Mouse (Mus musculus) liver, embryonic 16.5 days (tissue): ENCODE measurements around the gene 9130023H24Rik. TPM values are rescaled to one million over a fixed set of nuclear protein-coding genes. Genes with fewer than 3 reads are reported as not detected.

Source experiments
- ATAC-seq: fragments of 200-750 bp; cut with Nextera tagmentation; 2 replicates; pipeline ENCODE4 v1.8.0; 2017; ENCODE audit warnings: low read depth, mild to moderate bottlenecking, moderate number of reproducible peaks, moderate library complexity
- H3K27ac ChIP-seq: fragments of 300-500 bp; sonication (generic); 2 replicates; pipeline ENCODE4 v1.5.1; 2014; ENCODE audit warnings: mild to moderate bottlenecking, low read length
- H3K27me3 ChIP-seq: fragments of 300-500 bp; sonication (generic); 2 replicates; pipeline ENCODE4 v1.6.1; 2014; ENCODE audit warnings: low read depth, low read length, mixed read lengths; ENCODE audit not compliant: control insufficient read depth, insufficient read depth
- H3K36me3 ChIP-seq: fragments of 300-500 bp; sonication (generic); 2 replicates; pipeline ENCODE4 v1.6.1; 2014; ENCODE audit warnings: mild to moderate bottlenecking; ENCODE audit not compliant: control insufficient read depth, insufficient read depth
- H3K4me1 ChIP-seq: fragments of 300-500 bp; sonication (generic); 2 replicates; pipeline ENCODE4 v1.6.1; 2014; ENCODE audit warnings: low read depth, low read length, mixed read lengths; ENCODE audit not compliant: control insufficient read depth
- H3K4me2 ChIP-seq: fragments of 300-500 bp; sonication (generic); 2 replicates; pipeline ENCODE4 v1.6.1; 2014; ENCODE audit warnings: low read depth, low read length, mixed read lengths
- H3K4me3 ChIP-seq: fragments of 300-500 bp; sonication (generic); 2 replicates; pipeline ENCODE4 v1.5.1; 2014; ENCODE audit warnings: low read depth, mild to moderate bottlenecking, low read length
- H3K9ac ChIP-seq: fragments of 300-500 bp; sonication (generic); 2 replicates; pipeline ENCODE4 v1.6.1; 2014; ENCODE audit warnings: low read depth, low read length
- H3K9me3 ChIP-seq: fragments of 300-500 bp; sonication (generic); replicated peaks from 2 replicates; pipeline ENCODE4 v1.6.1; 2016; ENCODE audit warnings: low read length; ENCODE audit not compliant: control insufficient read depth
- WGBS: fragments of 180-500 bp; shearing (Covaris S2); extraction: QIAGEN DNeasy Blood & Tissue Kit; methylation state at CpG from one replicate; pipeline ENCODE4 v1.1.7; 2014; ENCODE audit not compliant: insufficient replicate concordance; 5-methylcytosine and 5-hydroxymethylcytosine counted together
- polyA plus RNA-seq: library from polyadenylated mRNA; unstranded; fragments of >200 nt; fragmentation: Nextera tagmentation; extraction: Ambion mirVana; gene quantifications from 2 replicates; pipeline ENCODE4 v1.2.1, GENCODE M21; 2015

9130023H24Rik gene
- polyA plus RNA-seq, 1 experiment from 2014 or later = 2.6 TPM

- no peak overlapping the region for H3K4me2 ChIP-seq
- H3K4me1 ChIP-seq = peaks cover 14% of the 10 kb centered on the region
- ATAC-seq = no peak
- WGBS = 50% methylated on average over 12 of the region's 12 CpGs
- peaks cover 21% of the 10 kb centered on the region for H3K27me3 ChIP-seq
- H3K36me3 ChIP-seq = no peaks in the 10 kb centered on the region
- H3K27ac ChIP-seq = no peak overlapping the region
- no peak overlapping the region for H3K4me3 ChIP-seq
- H3K9me3 ChIP-seq = no peaks in the 10 kb centered on the region
- no peak overlapping the region for H3K9ac ChIP-seq
Observed at GRCm38 (mm10) chr7:128251946-128252345, 14.1 kb upstream of the 9130023H24Rik start.

- no peak for ATAC-seq
- H3K4me2 ChIP-seq = no peak overlapping the region
- no peak overlapping the region for H3K9ac ChIP-seq
- WGBS = 65% methylated on average over 5 of the region's 5 CpGs
- no peak overlapping the region for H3K4me3 ChIP-seq
- H3K4me1 ChIP-seq = peaks cover 21% of the 10 kb centered on the region
- H3K27ac ChIP-seq = no peak overlapping the region
- H3K27me3 ChIP-seq = peaks cover 21% of the 10 kb centered on the region
- H3K36me3 ChIP-seq = no peaks in the 10 kb centered on the region
- H3K9me3 ChIP-seq = no peaks in the 10 kb centered on the region
Observed at GRCm38 (mm10) chr7:128249998-128250397, 12.2 kb upstream of the 9130023H24Rik start.

- H3K4me3 ChIP-seq = no peak overlapping the region
- WGBS = 76% methylated on average over 10 of the region's 10 CpGs
- H3K9ac ChIP-seq = no peak overlapping the region; the same call in 1 of the 2 replicates
Observed at GRCm38 (mm10) chr7:128248081-128249042, 10.5 kb upstream of the 9130023H24Rik start.

DNA sequence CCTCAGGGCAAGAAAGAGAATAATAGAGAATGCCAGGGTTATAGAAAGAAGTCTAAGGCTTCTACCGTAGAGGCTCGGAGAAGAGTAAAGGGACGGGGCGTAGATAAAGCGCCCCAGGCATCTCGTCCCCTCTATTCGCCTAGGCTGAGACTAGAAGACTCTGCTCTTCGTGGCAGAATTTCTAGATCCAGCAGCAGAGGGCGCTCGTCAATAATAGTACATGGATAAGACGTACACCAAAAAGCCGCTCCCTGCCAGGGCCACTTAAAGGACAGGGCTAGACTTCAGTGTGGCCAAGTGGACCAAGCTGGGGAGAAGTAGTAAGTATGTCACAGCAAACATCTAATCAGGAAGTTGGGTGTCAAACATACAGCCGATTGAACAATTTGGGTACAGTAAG lies 9.6 kb upstream of the 9130023H24Rik start:
- H3K4me1 ChIP-seq = peaks cover 21% of the 10 kb centered on the region
- H3K4me3 ChIP-seq = peak overlapping the region; percentile 62
- peak overlapping the region; percentile 66 for H3K27ac ChIP-seq
- H3K9ac ChIP-seq = peak overlapping the region; percentile 70
- peaks cover 8% of the 10 kb centered on the region for H3K36me3 ChIP-seq
- no peaks in the 10 kb centered on the region for H3K9me3 ChIP-seq
- H3K27me3 ChIP-seq = peaks cover 13% of the 10 kb centered on the region
- peak; percentile 84 for ATAC-seq
- peak overlapping the region; percentile 82 for H3K4me2 ChIP-seq
- WGBS = 2% methylated on average over 13 of the region's 13 CpGs

More at GRCm38 (mm10) chr7:128248081-128249042, 10.5 kb upstream of the 9130023H24Rik start:
- Histone ChIP-seq H3K27me3 (peaks cover 21% of the 10 kb centered on the region), H3K36me3 (peaks cover 7% of the 10 kb centered on the region), H3K9me3 (no peaks in the 10 kb centered on the region), H3K27ac (no peak overlapping the region), H3K4me2 (no peak overlapping the region), H3K4me1 (peaks cover 21% of the 10 kb centered on the region)
- no peak for ATAC-seq

- Histone ChIP-seq H3K4me2 (peak within 1 kb of the TSS; percentile 82), H3K9ac (peak within 1 kb of the TSS; percentile 70), H3K27ac (peak within 1 kb of the TSS; percentile 66), H3K4me1 (peaks cover 21% of the 10 kb centered on the region), H3K9me3 (no peaks in the 10 kb centered on the region), H3K4me3 (peak within 1 kb of the TSS; percentile 62), H3K36me3 (peaks cover 12% of the 10 kb centered on the region), H3K27me3 (peaks cover 6% of the 10 kb centered on the region)
- WGBS = 10% methylated on average over 26 of the region's 30 CpGs
- ATAC-seq = peak; percentile 53
Observed at GRCm38 (mm10) chr7:128246496-128247391, 8.9 kb upstream of the 9130023H24Rik start, which contains the start of gene Tgfb1i1. Tgfb1i1 (plus strand) TSS chr7:128246812.

GRCm38 (mm10) chr7:128245547-128245946 lies 7.7 kb upstream of the 9130023H24Rik start:
- no peak overlapping the region for H3K9ac ChIP-seq
- H3K4me2 ChIP-seq = no peak overlapping the region
- H3K9me3 ChIP-seq = no peaks in the 10 kb centered on the region
- no peak overlapping the region for H3K27ac ChIP-seq
- ATAC-seq = no peak
- H3K4me3 ChIP-seq = no peak overlapping the region
- WGBS = 71% methylated on average over 4 of the region's 4 CpGs
- H3K27me3 ChIP-seq = peaks cover 4% of the 10 kb centered on the region; the same call in 1 of the 2 replicates
- peaks cover 15% of the 10 kb centered on the region for H3K36me3 ChIP-seq
- peaks cover 23% of the 10 kb centered on the region for H3K4me1 ChIP-seq

DNA sequence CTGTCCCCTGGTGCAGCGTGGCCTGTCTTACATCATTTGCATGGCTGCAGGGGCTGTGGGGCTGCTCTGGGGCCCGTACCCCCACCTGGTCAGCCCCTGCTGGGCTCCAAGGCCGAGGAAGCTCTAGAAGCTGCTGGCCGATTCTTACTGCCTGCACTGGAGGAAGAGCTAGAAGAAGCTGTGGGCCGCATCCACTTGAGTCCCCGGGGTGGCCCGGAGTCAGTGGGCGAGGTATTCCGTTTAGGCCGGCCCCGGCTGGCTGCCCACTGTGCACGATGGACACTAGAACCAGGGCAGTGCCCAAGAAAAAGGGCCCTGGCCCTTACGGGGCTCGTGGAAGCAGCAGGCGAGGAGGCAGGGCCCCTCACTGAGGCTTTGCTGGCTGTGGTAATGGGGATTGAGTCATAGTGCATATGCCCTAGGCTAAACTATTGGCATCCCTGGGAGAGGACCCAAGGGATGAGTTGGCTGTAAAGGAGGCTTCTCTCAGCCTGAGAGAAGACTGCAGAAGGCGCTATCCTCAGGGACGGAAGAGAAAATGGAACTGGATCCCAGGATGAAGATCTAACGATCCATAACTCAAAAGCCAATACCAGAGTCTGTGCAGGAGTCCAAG lies 6.7 kb upstream of the 9130023H24Rik start:
- Histone ChIP-seq H3K4me2 (no peak overlapping the region), H3K36me3 (peaks cover 21% of the 10 kb centered on the region), H3K4me1 (peaks cover 17% of the 10 kb centered on the region), H3K27ac (no peak overlapping the region), H3K9ac (no peak overlapping the region), H3K9me3 (no peaks in the 10 kb centered on the region), H3K4me3 (no peak overlapping the region), H3K27me3 (peaks cover 4% of the 10 kb centered on the region; the same call in 1 of the 2 replicates)
- 86% methylated on average over 18 of the region's 18 CpGs for WGBS
- ATAC-seq = no peak

- Histone ChIP-seq H3K27ac (no peak overlapping the region), H3K9me3 (no peaks in the 10 kb centered on the region), H3K9ac (no peak overlapping the region), H3K4me1 (peaks cover 22% of the 10 kb centered on the region), H3K36me3 (peaks cover 21% of the 10 kb centered on the region), H3K4me3 (no peak overlapping the region), H3K4me2 (no peak overlapping the region), H3K27me3 (peaks cover 4% of the 10 kb centered on the region; the same call in 1 of the 2 replicates)
- no peak for ATAC-seq
- 86% methylated on average over 10 of the region's 10 CpGs for WGBS
Observed at GRCm38 (mm10) chr7:128243921-128244320, 6.1 kb upstream of the 9130023H24Rik start.
